Mouse (Mus musculus) ES-Bruce4 (cell line): ENCODE measurements at regions not wholly inside any gene's neighbourhood (a gene's known extent, or its start where the extent isn't known, plus 50 kb on each side); places are given as distances from the start of the nearest gene placed in this dataset.

Source experiments
- CTCF ChIP-seq: IDR thresholded peaks from one replicate; pipeline ENCODE4 v1.8.1; 2011; ENCODE audit warnings: low read depth, low read length
- POLR2A ChIP-seq: IDR thresholded peaks from one replicate; pipeline ENCODE4 v1.8.1; 2011; ENCODE audit warnings: low read length; ENCODE audit not compliant: insufficient read depth

GRCm38 (mm10) chr2:57696992-57697772, 300.5 kb upstream of the Galnt5 start:
- no peak for TF ChIP-seq POLR2A
- no peak for TF ChIP-seq CTCF
